Mouse (Mus musculus): Measurements from ENCODE around the gene Metrn. TPM values are rescaled to one million over a fixed set of nuclear protein-coding genes. Genes with fewer than 3 reads are reported as not detected.

Gene Metrn
- polyA plus RNA-seq, 1 experiment from 2014 or later: 88.8 TPM

DNA sequence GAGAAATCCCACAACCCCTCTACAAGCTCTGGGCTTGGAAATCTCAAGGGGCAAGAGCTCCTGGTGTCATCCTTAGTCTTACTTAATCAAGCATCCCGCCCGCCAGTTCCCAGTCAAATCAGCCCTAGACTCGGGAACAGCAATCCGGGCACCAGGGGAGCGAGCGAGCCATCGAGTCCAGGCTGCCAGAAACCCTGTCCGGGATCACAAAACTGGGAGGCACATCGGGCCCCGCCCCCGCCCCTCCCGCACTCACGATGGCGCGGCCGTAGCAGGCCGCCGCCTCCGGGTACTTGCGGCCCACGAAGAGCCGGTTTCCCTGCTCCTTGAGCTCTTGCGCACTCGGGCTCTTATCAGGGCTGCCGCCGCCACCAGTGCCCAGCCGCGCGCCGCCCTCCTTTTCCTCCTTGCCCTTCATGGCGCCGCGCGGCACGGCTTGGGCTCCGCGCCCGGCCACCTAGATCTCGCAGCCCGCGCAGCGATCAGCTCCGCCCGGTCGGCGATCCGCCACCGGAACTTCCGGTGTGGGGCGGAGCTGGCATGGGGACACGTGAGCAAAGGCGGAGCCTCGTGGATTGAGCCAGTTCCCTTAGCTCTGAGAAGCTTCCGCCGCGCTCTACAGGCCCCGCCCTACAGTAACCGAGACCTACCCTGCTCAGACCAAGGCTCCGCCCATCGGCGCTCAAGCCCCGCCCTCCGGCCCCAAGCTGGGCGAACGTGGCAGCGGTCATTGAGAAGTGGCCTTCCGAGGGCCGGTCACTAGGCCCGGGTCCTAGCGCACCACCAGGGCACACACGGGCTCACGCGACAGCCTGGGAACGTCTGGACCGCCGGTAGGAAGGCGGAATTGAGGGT lies 35.7 kb upstream of the Metrn start:
- peak overlapping the region; percentile 78 for H3K4me2 ChIP-seq (ENCODE audit: low read length)
- H3K9ac ChIP-seq (ENCODE audit: low read depth, low read length): peak overlapping the region; percentile 77
- peak; percentile 90 for ATAC-seq
- under 1% methylated on average over 75 of the region's 77 CpGs for WGBS
- H3K36me3 ChIP-seq (ENCODE audit: control insufficient read depth, insufficient read depth, low read length): peaks cover 18% of the 10 kb centered on the region
- peaks cover 75% of the 10 kb centered on the region for H3K4me1 ChIP-seq (ENCODE audit: control insufficient read depth, insufficient read depth, low read depth, low read length)
- no peaks in the 10 kb centered on the region for H3K27me3 ChIP-seq (replicated peaks; ENCODE audit: control insufficient read depth, insufficient read depth, low read length)
- H3K27ac ChIP-seq (ENCODE audit: low read depth, low read length): peak overlapping the region; percentile 98
- H3K9me3 ChIP-seq (ENCODE audit: control insufficient read depth, low read length): no peaks in the 10 kb centered on the region
- peak overlapping the region; percentile 74 for H3K4me3 ChIP-seq (ENCODE audit: low read length)

DNA sequence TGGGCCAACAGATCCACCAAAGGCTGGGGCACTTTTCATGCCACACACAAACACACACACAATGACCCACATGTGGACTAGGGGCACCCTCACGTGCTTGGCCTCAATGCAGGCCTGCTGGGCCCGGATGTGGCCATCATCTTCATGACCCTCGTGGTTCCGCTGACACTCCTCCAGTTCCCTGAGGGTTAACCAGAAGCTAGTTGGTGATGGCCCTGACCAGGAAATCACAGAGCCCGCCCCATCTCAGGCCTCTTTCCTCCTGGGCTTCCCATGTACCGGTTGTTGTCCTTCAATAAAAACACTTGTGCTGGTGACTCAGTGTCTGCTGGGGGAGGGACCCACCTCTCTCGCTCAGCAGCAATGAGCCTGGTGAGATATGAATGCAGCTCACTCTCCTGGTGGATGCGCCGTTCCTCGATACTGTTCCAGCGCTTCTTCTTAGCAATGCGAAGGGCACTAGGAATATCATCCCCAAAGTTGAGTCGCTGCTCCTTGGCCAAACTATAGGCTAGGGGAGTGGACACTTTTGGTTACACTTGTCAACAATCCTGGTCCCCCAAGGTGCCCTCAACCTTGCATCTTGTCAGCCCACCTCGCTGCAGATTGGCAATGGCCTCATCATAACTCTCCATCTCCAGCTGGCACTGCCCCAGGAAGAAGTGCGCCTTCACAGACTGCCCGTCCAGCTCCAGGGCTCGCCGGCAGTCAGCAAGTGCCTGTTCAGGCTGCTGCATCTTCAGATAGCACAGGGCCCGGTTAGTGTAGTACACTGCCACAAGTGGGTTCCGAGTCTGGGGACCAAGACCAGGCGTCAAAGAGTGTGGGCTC lies 34.7 kb upstream of the Metrn start:
- ATAC-seq: no peak
- Histone ChIP-seq H3K9ac (ENCODE audit: low read depth, low read length) (peak overlapping the region; percentile 76), H3K36me3 (ENCODE audit: control insufficient read depth, insufficient read depth, low read length) (peaks cover 22% of the 10 kb centered on the region), H3K4me3 (ENCODE audit: low read length) (peak overlapping the region; percentile 74), H3K4me2 (ENCODE audit: low read length) (peak overlapping the region; percentile 78), H3K9me3 (ENCODE audit: control insufficient read depth, low read length) (no peaks in the 10 kb centered on the region), H3K4me1 (ENCODE audit: control insufficient read depth, insufficient read depth, low read depth, low read length) (peaks cover 71% of the 10 kb centered on the region), H3K27me3 (replicated peaks; ENCODE audit: control insufficient read depth, insufficient read depth, low read length) (no peaks in the 10 kb centered on the region), H3K27ac (ENCODE audit: low read depth, low read length) (peak overlapping the region; percentile 98)
- 55% methylated on average over 21 of the region's 21 CpGs for WGBS

DNA sequence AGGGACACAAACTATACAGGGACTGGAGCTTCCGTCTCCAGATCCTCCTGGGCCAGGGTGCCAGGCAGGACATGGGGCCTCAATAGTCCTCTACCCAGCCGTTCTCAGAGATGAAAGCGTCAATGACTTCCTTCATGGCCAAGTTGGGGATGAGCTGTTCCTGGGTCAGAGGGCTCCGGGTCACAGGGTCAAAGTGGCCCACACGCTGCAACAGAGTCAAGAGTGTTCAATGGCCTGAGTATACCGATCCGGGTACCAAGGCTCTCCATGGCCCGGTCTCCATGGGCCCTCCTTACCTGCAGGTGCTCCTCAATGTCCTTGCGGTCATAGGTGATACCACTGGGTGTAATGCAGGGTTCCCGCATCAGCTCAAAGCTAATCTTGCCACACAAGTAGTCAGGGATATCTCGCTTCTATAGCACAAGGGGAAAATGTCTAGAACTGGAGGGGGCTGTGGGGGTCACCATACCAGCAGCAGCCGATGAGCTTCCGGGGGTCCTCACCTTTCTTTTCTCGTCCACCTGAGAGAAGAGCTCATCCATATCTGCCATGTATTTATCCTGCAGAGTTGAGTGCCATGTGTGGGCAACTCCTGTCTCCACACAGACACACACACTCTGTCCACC lies 34.0 kb upstream of the Metrn start:
- Histone ChIP-seq H3K9ac (ENCODE audit: low read depth, low read length) (no peak overlapping the region), H3K4me2 (ENCODE audit: low read length) (peak overlapping the region; percentile 78), H3K4me1 (ENCODE audit: control insufficient read depth, insufficient read depth, low read depth, low read length) (peaks cover 67% of the 10 kb centered on the region), H3K36me3 (ENCODE audit: control insufficient read depth, insufficient read depth, low read length) (peaks cover 24% of the 10 kb centered on the region), H3K9me3 (ENCODE audit: control insufficient read depth, low read length) (no peaks in the 10 kb centered on the region), H3K4me3 (ENCODE audit: low read length) (peak overlapping the region; percentile 74; the same call in 1 of the 2 replicates), H3K27me3 (replicated peaks; ENCODE audit: control insufficient read depth, insufficient read depth, low read length) (no peaks in the 10 kb centered on the region), H3K27ac (ENCODE audit: low read depth, low read length) (no peak overlapping the region)
- WGBS: 85% methylated on average over 14 of the region's 14 CpGs
- no peak for ATAC-seq

DNA sequence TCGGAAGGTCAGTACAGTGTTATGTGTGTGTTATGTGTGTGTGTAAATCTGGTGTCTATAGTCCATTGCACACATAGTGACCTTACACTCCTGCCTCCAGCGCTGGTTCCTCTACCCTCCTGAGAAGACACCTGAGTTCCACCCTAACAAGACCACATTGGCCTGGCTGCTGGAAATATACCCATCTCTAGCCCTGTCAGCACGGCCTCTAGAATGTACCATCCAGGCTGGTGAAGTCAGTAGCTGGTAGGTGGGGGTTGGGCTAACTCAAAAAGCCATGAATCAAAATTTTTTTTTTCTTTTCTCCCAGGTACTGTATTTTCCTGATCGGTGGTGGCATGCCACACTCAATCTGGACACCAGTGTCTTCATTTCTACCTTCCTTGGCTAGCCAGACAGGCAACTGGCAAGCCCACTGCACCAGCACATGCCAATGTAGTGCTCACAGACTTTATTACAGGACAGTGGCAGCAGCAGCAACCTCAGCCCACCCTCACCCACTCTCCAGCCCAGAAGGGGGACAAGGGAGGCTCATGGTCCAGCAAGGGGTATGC lies 33.3 kb upstream of the Metrn start:
- peak overlapping the region; percentile 63 for H3K4me3 ChIP-seq (ENCODE audit: low read length)

DNA sequence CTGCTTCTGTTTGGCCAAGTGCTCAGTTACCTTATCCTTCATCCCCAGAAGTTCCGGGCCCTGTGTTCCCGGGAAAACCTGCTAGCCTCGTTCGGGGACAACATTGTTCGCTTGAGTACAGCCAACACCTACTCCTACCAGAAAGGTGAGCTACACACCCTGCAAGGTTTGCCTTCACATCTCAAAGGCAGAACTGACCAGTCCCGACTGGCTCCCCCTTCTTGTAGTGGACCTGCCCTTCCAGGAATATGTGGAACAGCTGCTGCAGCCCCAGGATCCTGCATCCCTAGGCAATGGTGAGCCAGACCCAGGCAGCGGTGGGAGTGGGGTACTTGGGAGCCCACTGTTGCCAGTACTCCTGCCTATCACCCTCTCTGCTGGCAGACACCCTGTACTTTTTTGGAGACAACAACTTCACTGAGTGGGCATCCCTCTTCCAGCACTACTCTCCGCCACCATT lies 32.7 kb upstream of the Metrn start:
- WGBS: 47% methylated on average over 8 of the region's 8 CpGs
- Histone ChIP-seq H3K27me3 (replicated peaks; ENCODE audit: control insufficient read depth, insufficient read depth, low read length) (no peaks in the 10 kb centered on the region), H3K9ac (ENCODE audit: low read depth, low read length) (peak overlapping the region; percentile 81), H3K36me3 (ENCODE audit: control insufficient read depth, insufficient read depth, low read length) (peaks cover 21% of the 10 kb centered on the region), H3K9me3 (ENCODE audit: control insufficient read depth, low read length) (no peaks in the 10 kb centered on the region), H3K4me1 (ENCODE audit: control insufficient read depth, insufficient read depth, low read depth, low read length) (peaks cover 63% of the 10 kb centered on the region), H3K4me3 (ENCODE audit: low read length) (peak overlapping the region; percentile 63), H3K4me2 (ENCODE audit: low read length) (peak overlapping the region; percentile 69), H3K27ac (ENCODE audit: low read depth, low read length) (peak overlapping the region; percentile 92)
- no peak for ATAC-seq

More for the DNA sequence above, 33.3 kb upstream of the Metrn start:
- ATAC-seq: no peak
- no peaks in the 10 kb centered on the region for H3K9me3 ChIP-seq (ENCODE audit: control insufficient read depth, low read length)
- no peaks in the 10 kb centered on the region for H3K27me3 ChIP-seq (replicated peaks; ENCODE audit: control insufficient read depth, insufficient read depth, low read length)
- no peak overlapping the region for H3K9ac ChIP-seq (ENCODE audit: low read depth, low read length)
- peak overlapping the region; percentile 69 for H3K4me2 ChIP-seq (ENCODE audit: low read length)
- WGBS: 80% methylated on average over 4 of the region's 4 CpGs
- H3K4me1 ChIP-seq (ENCODE audit: control insufficient read depth, insufficient read depth, low read depth, low read length): peaks cover 63% of the 10 kb centered on the region
- H3K27ac ChIP-seq (ENCODE audit: low read depth, low read length): no peak overlapping the region
- H3K36me3 ChIP-seq (ENCODE audit: control insufficient read depth, insufficient read depth, low read length): peaks cover 21% of the 10 kb centered on the region

DNA sequence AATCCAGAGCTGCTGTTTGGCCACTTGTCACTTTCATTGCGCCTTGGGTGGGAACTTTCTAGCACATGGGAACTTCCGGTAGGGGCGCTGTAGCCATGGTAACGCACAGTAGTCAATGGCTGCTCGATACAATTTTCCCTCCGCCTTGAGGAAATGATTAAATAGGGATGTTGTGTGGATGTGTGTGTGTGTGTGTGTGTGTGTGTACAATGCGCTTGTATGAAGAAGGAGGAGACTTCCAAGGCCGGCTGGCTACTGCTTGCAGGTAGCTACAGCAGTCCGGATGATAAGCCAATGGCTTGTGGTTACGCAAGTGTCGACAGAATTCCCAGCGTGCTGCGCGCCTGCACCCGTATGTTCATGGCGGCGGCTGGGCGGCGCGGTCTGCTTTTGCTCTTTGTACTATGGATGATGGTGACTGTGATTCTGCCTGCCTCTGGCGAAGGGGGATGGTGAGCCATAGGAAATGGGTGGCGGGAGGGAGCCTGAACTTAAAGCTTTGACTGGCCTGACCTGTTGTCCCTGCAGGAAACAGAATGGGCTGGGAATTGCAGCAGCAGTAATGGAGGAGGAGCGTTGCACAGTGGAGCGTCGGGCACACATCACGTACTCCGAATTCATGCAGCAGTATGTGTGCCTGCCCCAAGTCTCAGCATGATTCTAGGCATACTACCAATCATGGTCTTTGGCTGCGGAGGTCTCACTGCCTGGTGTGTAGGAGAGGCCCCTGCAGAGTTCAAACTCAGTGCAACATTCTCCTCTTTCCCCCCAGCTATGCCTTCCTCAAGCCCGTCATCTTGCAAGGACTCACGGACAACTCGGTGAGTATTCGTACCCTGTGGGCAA lies 32.0 kb upstream of the Metrn start, which contains the start of gene Jmjd8:
Gene Jmjd8, plus strand, starts transcription at position 156 of the 846 bp plus-strand sequence.
- no peaks in the 10 kb centered on the region for H3K9me3 ChIP-seq (ENCODE audit: control insufficient read depth, low read length)
- peaks cover 63% of the 10 kb centered on the region for H3K4me1 ChIP-seq (ENCODE audit: control insufficient read depth, insufficient read depth, low read depth, low read length)
- H3K27me3 ChIP-seq (replicated peaks; ENCODE audit: control insufficient read depth, insufficient read depth, low read length): no peaks in the 10 kb centered on the region
- 1% methylated on average over 32 of the region's 32 CpGs for WGBS
- H3K4me3 ChIP-seq (ENCODE audit: low read length): peak within 1 kb of the TSS; percentile 63
- peak; percentile 62 for ATAC-seq
- H3K36me3 ChIP-seq (ENCODE audit: control insufficient read depth, insufficient read depth, low read length): peaks cover 21% of the 10 kb centered on the region
- H3K27ac ChIP-seq (ENCODE audit: low read depth, low read length): peak within 1 kb of the TSS; percentile 92
- peak within 1 kb of the TSS; percentile 69 for H3K4me2 ChIP-seq (ENCODE audit: low read length)
- peak within 1 kb of the TSS; percentile 81 for H3K9ac ChIP-seq (ENCODE audit: low read depth, low read length)

DNA sequence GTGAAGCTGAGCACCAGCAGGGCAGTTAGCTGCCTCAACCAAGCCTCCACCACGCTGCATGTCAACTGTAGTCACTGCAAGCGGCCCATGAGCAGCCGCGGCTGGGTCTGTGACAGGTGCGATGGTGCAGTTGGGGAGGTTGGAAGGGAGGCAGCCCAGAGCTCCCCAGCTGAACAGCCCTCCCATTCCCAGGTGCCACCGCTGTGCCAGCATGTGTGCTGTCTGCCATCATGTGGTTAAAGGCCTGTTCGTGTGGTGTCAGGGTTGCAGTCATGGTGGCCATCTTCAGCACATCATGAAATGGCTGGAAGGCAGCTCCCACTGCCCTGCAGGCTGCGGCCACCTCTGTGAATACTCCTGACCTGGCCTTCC lies 31.3 kb upstream of the Metrn start:
- WGBS: 83% methylated on average over 8 of the region's 8 CpGs
- Histone ChIP-seq H3K9me3 (ENCODE audit: control insufficient read depth, low read length) (no peaks in the 10 kb centered on the region), H3K36me3 (ENCODE audit: control insufficient read depth, insufficient read depth, low read length) (peaks cover 21% of the 10 kb centered on the region), H3K27me3 (replicated peaks; ENCODE audit: control insufficient read depth, insufficient read depth, low read length) (no peaks in the 10 kb centered on the region), H3K9ac (ENCODE audit: low read depth, low read length) (peak overlapping the region; percentile 81), H3K4me3 (ENCODE audit: low read length) (peak overlapping the region; percentile 63), H3K27ac (ENCODE audit: low read depth, low read length) (peak overlapping the region; percentile 92), H3K4me1 (ENCODE audit: control insufficient read depth, insufficient read depth, low read depth, low read length) (peaks cover 62% of the 10 kb centered on the region), H3K4me2 (ENCODE audit: low read length) (peak overlapping the region; percentile 69)
- ATAC-seq: no peak
